Mouse (Mus musculus): ENCODE results near the gene Nacc1. TPM values are rescaled to one million over a fixed set of nuclear protein-coding genes. Genes with fewer than 3 reads are reported as not detected.

The Nacc1 gene
- polyA plus RNA-seq, 1 experiment from 2014 or later: 31.3 TPM

GRCm38 (mm10) chr8:84702963-84703465 lies 15.4 kb upstream of the Nacc1 start:
- peak overlapping the region; percentile 72; the same call in 1 of the 2 replicates for H3K27ac ChIP-seq
- H3K9me3 ChIP-seq: no peaks in the 10 kb centered on the region
- no peak for DNase-seq (ENCODE audit: extremely low spot score, low spot score)
- H3K4me1 ChIP-seq: peaks cover 58% of the 10 kb centered on the region
- 78% methylated on average over 6 of the region's 6 CpGs for WGBS
- peaks cover 89% of the 10 kb centered on the region for H3K27me3 ChIP-seq (ENCODE audit: poor library complexity, severe bottlenecking)
- H3K36me3 ChIP-seq (replicated peaks): peaks cover 22% of the 10 kb centered on the region
- H3K4me3 ChIP-seq: peak overlapping the region; percentile 38

- 75% methylated on average over 9 of the region's 9 CpGs for WGBS
- Histone ChIP-seq H3K4me1 (peaks cover 53% of the 10 kb centered on the region), H3K9me3 (no peaks in the 10 kb centered on the region), H3K27ac (peak overlapping the region; percentile 72; the same call in 1 of the 2 replicates), H3K27me3 (ENCODE audit: poor library complexity, severe bottlenecking) (peaks cover 84% of the 10 kb centered on the region), H3K36me3 (replicated peaks) (peaks cover 27% of the 10 kb centered on the region), H3K4me3 (peak overlapping the region; percentile 38)
- DNase-seq (ENCODE audit: extremely low spot score, low spot score): no peak
Observed at GRCm38 (mm10) chr8:84702561-84702960, 14.9 kb upstream of the Nacc1 start.

- WGBS: 11% methylated on average over 34 of the region's 34 CpGs
- H3K36me3 ChIP-seq (replicated peaks): peaks cover 40% of the 10 kb centered on the region
- DNase-seq (ENCODE audit: extremely low spot score, low spot score): peak; percentile 53
- H3K9me3 ChIP-seq: no peaks in the 10 kb centered on the region
- H3K4me1 ChIP-seq: peaks cover 40% of the 10 kb centered on the region
- peak within 1 kb of the TSS; percentile 72 for H3K27ac ChIP-seq
- H3K27me3 ChIP-seq (ENCODE audit: poor library complexity, severe bottlenecking): peaks cover 71% of the 10 kb centered on the region
- H3K4me3 ChIP-seq: peak within 1 kb of the TSS; percentile 38
Observed at GRCm38 (mm10) chr8:84700941-84701911, 13.6 kb upstream of the Nacc1 start, which contains the start of gene Lyl1. Gene Lyl1 (plus strand): TSS chr8:84701457.

- Histone ChIP-seq H3K9me3 (no peaks in the 10 kb centered on the region), H3K27me3 (ENCODE audit: poor library complexity, severe bottlenecking) (peaks cover 64% of the 10 kb centered on the region), H3K27ac (no peak overlapping the region), H3K36me3 (replicated peaks) (peaks cover 47% of the 10 kb centered on the region), H3K4me1 (peaks cover 37% of the 10 kb centered on the region), H3K4me3 (no peak overlapping the region)
- no peak for DNase-seq (ENCODE audit: extremely low spot score, low spot score)
- WGBS: 87% methylated on average over 5 of the region's 5 CpGs
Observed at GRCm38 (mm10) chr8:84700526-84700925, 12.9 kb upstream of the Nacc1 start.

GRCm38 (mm10) chr8:84699861-84700322 lies 12.2 kb upstream of the Nacc1 start:
- Histone ChIP-seq H3K4me3 (peak overlapping the region; percentile 9; the same call in 1 of the 2 replicates), H3K4me1 (peaks cover 31% of the 10 kb centered on the region), H3K27me3 (ENCODE audit: poor library complexity, severe bottlenecking) (peaks cover 57% of the 10 kb centered on the region), H3K9me3 (no peaks in the 10 kb centered on the region), H3K36me3 (replicated peaks) (peaks cover 53% of the 10 kb centered on the region), H3K27ac (0 out of 2 replicates have a peak overlapping the region, but pooled peaks have one; percentile 33)
- WGBS: 63% methylated on average over 7 of the region's 7 CpGs
- DNase-seq (ENCODE audit: extremely low spot score, low spot score): peak; percentile 47

- Histone ChIP-seq H3K9me3 (no peaks in the 10 kb centered on the region), H3K4me1 (peaks cover 22% of the 10 kb centered on the region), H3K27me3 (ENCODE audit: poor library complexity, severe bottlenecking) (peaks cover 48% of the 10 kb centered on the region), H3K27ac (no peak overlapping the region), H3K36me3 (replicated peaks) (peaks cover 63% of the 10 kb centered on the region), H3K4me3 (no peak overlapping the region)
- WGBS: 95% methylated on average over 9 of the region's 9 CpGs
- DNase-seq (ENCODE audit: extremely low spot score, low spot score): no peak
Observed at GRCm38 (mm10) chr8:84698929-84699401, 11.3 kb upstream of the Nacc1 start.

- peaks cover 17% of the 10 kb centered on the region for H3K4me1 ChIP-seq
- peaks cover 41% of the 10 kb centered on the region for H3K27me3 ChIP-seq (ENCODE audit: poor library complexity, severe bottlenecking)
- 93% methylated on average over 5 of the region's 5 CpGs for WGBS
- H3K27ac ChIP-seq: no peak overlapping the region
- peaks cover 69% of the 10 kb centered on the region for H3K36me3 ChIP-seq (replicated peaks)
- H3K9me3 ChIP-seq: no peaks in the 10 kb centered on the region
- no peak for DNase-seq (ENCODE audit: extremely low spot score, low spot score)
- no peak overlapping the region for H3K4me3 ChIP-seq
Observed at GRCm38 (mm10) chr8:84698288-84698687, 10.6 kb upstream of the Nacc1 start.

- Histone ChIP-seq H3K4me1 (peaks cover 17% of the 10 kb centered on the region), H3K36me3 (replicated peaks) (peaks cover 78% of the 10 kb centered on the region), H3K27me3 (ENCODE audit: poor library complexity, severe bottlenecking) (peaks cover 33% of the 10 kb centered on the region), H3K27ac (no peak overlapping the region), H3K9me3 (no peaks in the 10 kb centered on the region), H3K4me3 (no peak overlapping the region)
- DNase-seq (ENCODE audit: extremely low spot score, low spot score): no peak
- 91% methylated on average over 14 of the region's 14 CpGs for WGBS
Observed at GRCm38 (mm10) chr8:84697166-84698130, 9.8 kb upstream of the Nacc1 start.

- H3K4me3 ChIP-seq: no peak overlapping the region
- H3K4me1 ChIP-seq: peaks cover 11% of the 10 kb centered on the region
- peaks cover 10% of the 10 kb centered on the region for H3K27me3 ChIP-seq (ENCODE audit: poor library complexity, severe bottlenecking)
- 90% methylated on average over 6 of the region's 6 CpGs for WGBS
- no peaks in the 10 kb centered on the region for H3K9me3 ChIP-seq
- H3K27ac ChIP-seq: no peak overlapping the region
- DNase-seq (ENCODE audit: extremely low spot score, low spot score): no peak
- peaks cover 93% of the 10 kb centered on the region for H3K36me3 ChIP-seq (replicated peaks)
Observed at GRCm38 (mm10) chr8:84695140-84695539, 7.5 kb upstream of the Nacc1 start.

- H3K27me3 ChIP-seq (ENCODE audit: poor library complexity, severe bottlenecking): no peaks in the 10 kb centered on the region
- H3K4me3 ChIP-seq: no peak overlapping the region
- no peak for DNase-seq (ENCODE audit: extremely low spot score, low spot score)
- H3K9me3 ChIP-seq: no peaks in the 10 kb centered on the region
- H3K36me3 ChIP-seq (replicated peaks): peaks cover 75% of the 10 kb centered on the region
- WGBS: 74% methylated on average over 4 of the region's 4 CpGs
- peaks cover 21% of the 10 kb centered on the region for H3K4me1 ChIP-seq
- H3K27ac ChIP-seq: no peak overlapping the region
Observed at GRCm38 (mm10) chr8:84693332-84693731, 5.7 kb upstream of the Nacc1 start.

- Histone ChIP-seq H3K36me3 (replicated peaks) (peaks cover 51% of the 10 kb centered on the region), H3K27me3 (ENCODE audit: poor library complexity, severe bottlenecking) (no peaks in the 10 kb centered on the region), H3K4me1 (peaks cover 52% of the 10 kb centered on the region), H3K4me3 (peak overlapping the region; percentile 99), H3K27ac (peak overlapping the region; percentile 86), H3K9me3 (no peaks in the 10 kb centered on the region)
- DNase-seq (ENCODE audit: extremely low spot score, low spot score): peak; percentile 89
- under 1% methylated on average over 47 of the region's 47 CpGs for WGBS
Observed at GRCm38 (mm10) chr8:84689091-84689915, 1.6 kb upstream of the Nacc1 start.
